Mouse (Mus musculus): ENCODE results near the gene C130026I21Rik. TPM values are rescaled to one million over a fixed set of nuclear protein-coding genes. Genes with fewer than 3 reads are reported as not detected.
"Not testable (repeated sequence)": the region's sequence is repeated elsewhere in the genome, so short reads cannot be mapped to it uniquely, and the experiment has no call there.

The C130026I21Rik gene
- polyA plus RNA-seq, 1 experiment from 2014 or later: not detected

- not testable (repeated sequence) for H3K9ac ChIP-seq; ATAC-seq (ENCODE audit: extremely low read depth, insufficient number of reproducible peaks, low FRiP score, low TSS enrichment); H3K9me3 ChIP-seq; H3K27me3 ChIP-seq (replicated peaks); H3K4me3 ChIP-seq; H3K4me2 ChIP-seq; H3K36me3 ChIP-seq; H3K27ac ChIP-seq (replicated peaks); H3K4me1 ChIP-seq
- WGBS: 58% methylated on average over 4 of the region's 6 CpGs
Observed at GRCm38 (mm10) chr1:85117537-85117936, 152.8 kb downstream of the C130026I21Rik start.

- not testable (repeated sequence) for H3K4me3 ChIP-seq; H3K27ac ChIP-seq (replicated peaks); H3K27me3 ChIP-seq (replicated peaks); H3K9me3 ChIP-seq; H3K4me1 ChIP-seq; H3K36me3 ChIP-seq; H3K9ac ChIP-seq; H3K4me2 ChIP-seq; ATAC-seq (ENCODE audit: extremely low read depth, insufficient number of reproducible peaks, low FRiP score, low TSS enrichment)
- WGBS: 50% methylated on average over 6 of the region's 6 CpGs
Observed at GRCm38 (mm10) chr1:85114666-85115402, 155.5 kb downstream of the C130026I21Rik start.

- H3K9ac ChIP-seq; H3K4me3 ChIP-seq; H3K9me3 ChIP-seq; H3K27me3 ChIP-seq (replicated peaks); H3K4me2 ChIP-seq; H3K36me3 ChIP-seq; H3K27ac ChIP-seq (replicated peaks); H3K4me1 ChIP-seq; ATAC-seq (ENCODE audit: extremely low read depth, insufficient number of reproducible peaks, low FRiP score, low TSS enrichment): not testable (repeated sequence)
- whole genome bisulfite sequencing: 70% methylated on average over 3 of the region's 3 CpGs
Observed at GRCm38 (mm10) chr1:85114078-85114477, 156.3 kb downstream of the C130026I21Rik start.

GRCm38 (mm10) chr1:85112889-85113288 lies 157.5 kb downstream of the C130026I21Rik start:
- not testable (repeated sequence) for H3K9me3 ChIP-seq; H3K9ac ChIP-seq; H3K27ac ChIP-seq (replicated peaks); H3K4me1 ChIP-seq; H3K27me3 ChIP-seq (replicated peaks); H3K4me2 ChIP-seq; H3K4me3 ChIP-seq; ATAC-seq (ENCODE audit: extremely low read depth, insufficient number of reproducible peaks, low FRiP score, low TSS enrichment); H3K36me3 ChIP-seq
- WGBS: 56% methylated on average over 2 of the region's 5 CpGs

- not testable (repeated sequence) for H3K4me1 ChIP-seq; H3K9me3 ChIP-seq; H3K4me2 ChIP-seq; H3K27me3 ChIP-seq (replicated peaks); H3K4me3 ChIP-seq; H3K9ac ChIP-seq; H3K27ac ChIP-seq (replicated peaks); ATAC-seq (ENCODE audit: extremely low read depth, insufficient number of reproducible peaks, low FRiP score, low TSS enrichment); H3K36me3 ChIP-seq
- 76% methylated on average over 7 of the region's 7 CpGs for WGBS
Observed at GRCm38 (mm10) chr1:85112266-85112665, 158.1 kb downstream of the C130026I21Rik start.

GRCm38 (mm10) chr1:85111572-85111971 lies 158.8 kb downstream of the C130026I21Rik start:
- H3K4me1 ChIP-seq; H3K9me3 ChIP-seq; H3K27ac ChIP-seq (replicated peaks); H3K9ac ChIP-seq; H3K4me3 ChIP-seq; ATAC-seq (ENCODE audit: extremely low read depth, insufficient number of reproducible peaks, low FRiP score, low TSS enrichment); H3K27me3 ChIP-seq (replicated peaks); H3K4me2 ChIP-seq; H3K36me3 ChIP-seq: not testable (repeated sequence)
- 49% methylated on average over 10 of the region's 10 CpGs for WGBS

GRCm38 (mm10) chr1:85110876-85111275 lies 159.5 kb downstream of the C130026I21Rik start:
- not testable (repeated sequence) for ATAC-seq (ENCODE audit: extremely low read depth, insufficient number of reproducible peaks, low FRiP score, low TSS enrichment)
- WGBS: 61% methylated on average over 3 of the region's 3 CpGs

GRCm38 (mm10) chr1:85109753-85110152 lies 160.6 kb downstream of the C130026I21Rik start, which contains the start of gene A530032D15Rik:
Gene A530032D15Rik, minus strand, starts transcription at chr1:85109853.
- not testable (repeated sequence) for H3K27ac ChIP-seq (replicated peaks); ATAC-seq (ENCODE audit: extremely low read depth, insufficient number of reproducible peaks, low FRiP score, low TSS enrichment); H3K9ac ChIP-seq; H3K9me3 ChIP-seq; H3K4me3 ChIP-seq; H3K4me2 ChIP-seq; H3K4me1 ChIP-seq; H3K27me3 ChIP-seq (replicated peaks); H3K36me3 ChIP-seq
- no CpG with 5 or more reads among the region's 7 CpGs for WGBS

More at GRCm38 (mm10) chr1:85110876-85111275, 159.5 kb downstream of the C130026I21Rik start:
- H3K4me2 ChIP-seq; H3K9me3 ChIP-seq; H3K27me3 ChIP-seq (replicated peaks); H3K36me3 ChIP-seq; H3K27ac ChIP-seq (replicated peaks); H3K4me1 ChIP-seq; H3K4me3 ChIP-seq; H3K9ac ChIP-seq: not testable (repeated sequence)

GRCm38 (mm10) chr1:85106013-85106412 lies 164.4 kb downstream of the C130026I21Rik start:
- not testable (repeated sequence) for H3K4me1 ChIP-seq; H3K4me2 ChIP-seq; H3K27me3 ChIP-seq (replicated peaks); ATAC-seq (ENCODE audit: extremely low read depth, insufficient number of reproducible peaks, low FRiP score, low TSS enrichment); H3K27ac ChIP-seq (replicated peaks); H3K4me3 ChIP-seq; H3K9ac ChIP-seq; H3K36me3 ChIP-seq; H3K9me3 ChIP-seq
- 57% methylated on average over 5 of the region's 6 CpGs for WGBS

GRCm38 (mm10) chr1:85105336-85105735 lies 165.0 kb downstream of the C130026I21Rik start:
- H3K4me3 ChIP-seq; H3K27ac ChIP-seq (replicated peaks): not testable (repeated sequence)
- WGBS: 69% methylated on average over 4 of the region's 4 CpGs

GRCm38 (mm10) chr1:85101754-85102153 lies 168.6 kb downstream of the C130026I21Rik start:
- ATAC-seq (ENCODE audit: extremely low read depth, insufficient number of reproducible peaks, low FRiP score, low TSS enrichment); H3K4me1 ChIP-seq; H3K36me3 ChIP-seq; H3K9me3 ChIP-seq; H3K9ac ChIP-seq; H3K27me3 ChIP-seq (replicated peaks); H3K27ac ChIP-seq (replicated peaks); H3K4me2 ChIP-seq; H3K4me3 ChIP-seq: not testable (repeated sequence)
- WGBS: 77% methylated on average over 4 of the region's 4 CpGs

More at GRCm38 (mm10) chr1:85105336-85105735, 165.0 kb downstream of the C130026I21Rik start:
- not testable (repeated sequence) for H3K4me2 ChIP-seq; H3K27me3 ChIP-seq (replicated peaks); H3K36me3 ChIP-seq; H3K4me1 ChIP-seq; H3K9me3 ChIP-seq; H3K9ac ChIP-seq; ATAC-seq (ENCODE audit: extremely low read depth, insufficient number of reproducible peaks, low FRiP score, low TSS enrichment)

GRCm38 (mm10) chr1:85099864-85100263 lies 170.5 kb downstream of the C130026I21Rik start, which contains the start of gene Gm10553:
Gene Gm10553, plus strand, starts transcription at chr1:85100164.
- H3K27ac ChIP-seq (replicated peaks); H3K4me3 ChIP-seq; H3K4me2 ChIP-seq; H3K4me1 ChIP-seq; H3K9me3 ChIP-seq; H3K36me3 ChIP-seq; H3K27me3 ChIP-seq (replicated peaks); H3K9ac ChIP-seq; ATAC-seq (ENCODE audit: extremely low read depth, insufficient number of reproducible peaks, low FRiP score, low TSS enrichment): not testable (repeated sequence)
- WGBS: 57% methylated on average over 1 of the region's 1 CpGs
